Mouse (Mus musculus) myocyte (in vitro differentiated cells): ENCODE measurements around the gene Ctbp2.

Source experiments
- CEBPB ChIP-seq: IDR thresholded peaks from 2 replicates; pipeline ENCODE4 v1.6.1; 2011; ENCODE audit warnings: mild to moderate bottlenecking, moderate library complexity; ENCODE audit not compliant: poor library complexity, insufficient read depth, severe bottlenecking
- POLR2A ChIP-seq: IDR thresholded peaks from one replicate; pipeline ENCODE4 v1.6.1; 2011; ENCODE audit warnings: low read depth, mild to moderate bottlenecking, control low read depth, moderate library complexity; ENCODE audit not compliant: insufficient read length

- no peak for TF ChIP-seq CEBPB
- TF ChIP-seq POLR2A, result no peak
Observed at GRCm38 (mm10) chr7:133161362-133162080, 37.4 kb upstream of the Ctbp2 start.
